Mouse (Mus musculus): Measurements from ENCODE around the gene Brox. TPM values are rescaled to one million over a fixed set of nuclear protein-coding genes. Genes with fewer than 3 reads are reported as not detected.

Brox gene
- polyA plus RNA-seq, 1 experiment from 2014 or later = 125 TPM

DNA sequence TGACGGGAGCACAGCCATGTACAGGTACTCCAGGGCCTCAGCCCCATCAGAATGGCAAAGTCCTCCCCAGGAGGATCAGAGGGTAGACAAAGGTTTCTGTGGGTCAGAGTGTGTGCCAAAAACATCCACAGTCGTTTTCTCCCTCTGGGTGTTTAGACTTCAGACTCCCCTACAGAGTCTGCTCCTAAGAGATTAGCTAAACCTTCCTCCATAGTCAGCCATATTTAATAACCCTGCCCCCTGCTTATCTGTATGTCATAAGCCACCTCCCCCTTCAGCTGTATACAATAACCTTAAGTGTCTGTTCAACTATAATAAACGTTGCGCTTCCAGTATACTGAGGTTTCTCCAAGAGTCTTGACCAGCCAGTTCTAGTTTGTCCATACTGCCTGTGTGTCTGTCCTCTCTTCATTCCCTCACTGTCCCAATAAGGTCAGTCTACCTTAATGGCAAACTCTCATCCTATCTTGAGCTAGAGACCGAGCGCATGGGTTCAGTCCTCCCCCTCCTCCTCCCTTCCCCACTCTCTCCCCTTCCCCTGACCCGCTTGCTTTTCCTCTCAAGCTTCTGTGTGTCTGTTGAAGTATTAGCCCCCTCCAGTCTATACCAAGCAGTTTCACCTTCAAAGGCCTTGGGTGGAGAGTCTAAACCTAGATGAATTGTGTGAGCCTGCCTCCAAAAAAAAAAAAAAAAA is 63.9 kb downstream of the Brox start:
- H3K27ac ChIP-seq (replicated peaks; ENCODE audit: low read depth, low read length) = no peak overlapping the region
- H3K4me2 ChIP-seq (ENCODE audit: low read length) = no peak overlapping the region
- no peaks in the 10 kb centered on the region for H3K9me3 ChIP-seq (ENCODE audit: control insufficient read depth, low read length)
- H3K36me3 ChIP-seq (ENCODE audit: control insufficient read depth, insufficient read depth, low read length) = no peaks in the 10 kb centered on the region
- no peak overlapping the region for H3K4me3 ChIP-seq (replicated peaks; ENCODE audit: low read depth, low read length)
- no peak overlapping the region for H3K9ac ChIP-seq (replicated peaks; ENCODE audit: low read length)
- 76% methylated on average over 7 of the region's 7 CpGs for WGBS
- no peaks in the 10 kb centered on the region for H3K27me3 ChIP-seq (ENCODE audit: control insufficient read depth, insufficient read depth, low read length)
- no peak for ATAC-seq (ENCODE audit: low FRiP score, low TSS enrichment)
- H3K4me1 ChIP-seq (ENCODE audit: control insufficient read depth, insufficient read depth, low read length) = no peaks in the 10 kb centered on the region
- no peak for DNase-seq

- Histone ChIP-seq H3K4me3 (replicated peaks; ENCODE audit: low read depth, low read length) (no peak overlapping the region), H3K36me3 (ENCODE audit: control insufficient read depth, insufficient read depth, low read length) (no peaks in the 10 kb centered on the region), H3K9me3 (ENCODE audit: control insufficient read depth, low read length) (no peaks in the 10 kb centered on the region), H3K4me1 (ENCODE audit: control insufficient read depth, insufficient read depth, low read length) (no peaks in the 10 kb centered on the region), H3K9ac (replicated peaks; ENCODE audit: low read length) (no peak overlapping the region), H3K27me3 (ENCODE audit: control insufficient read depth, insufficient read depth, low read length) (no peaks in the 10 kb centered on the region), H3K27ac (replicated peaks; ENCODE audit: low read depth, low read length) (no peak overlapping the region), H3K4me2 (ENCODE audit: low read length) (no peak overlapping the region)
- 89% methylated on average over 7 of the region's 7 CpGs for WGBS
- ATAC-seq (ENCODE audit: low FRiP score, low TSS enrichment) = no peak
- DNase-seq = no peak
Measured at GRCm38 (mm10) chr1:183227469-183227868, 69.6 kb downstream of the Brox start.

Other genes with a start within 250 kb of the Brox start
- gene Disp1, start 75.7 kb downstream of the Brox start, polyA plus RNA-seq (2014; fragmentation: Nextera tagmentation; extraction: Ambion mirVana) = 6.0 and 9.1 TPM in 2 replicates
- gene Aida, start 679 bp downstream of the Brox start, polyA plus RNA-seq (2014; fragmentation: Nextera tagmentation; extraction: Ambion mirVana) = 35.1 and 52.4 TPM in 2 replicates
- gene Mia3, start 72.3 kb upstream of the Brox start, polyA plus RNA-seq (2014; fragmentation: Nextera tagmentation; extraction: Ambion mirVana) = 101 and 117 TPM in 2 replicates
- gene Taf1a, start 91.7 kb upstream of the Brox start, polyA plus RNA-seq (2014; fragmentation: Nextera tagmentation; extraction: Ambion mirVana) = 14.6 and 16.5 TPM in 2 replicates
- 0.61 and 0.72 TPM in 2 replicates for gene Hhipl2, start 120.9 kb upstream of the Brox start, polyA plus RNA-seq (2014; fragmentation: Nextera tagmentation; extraction: Ambion mirVana)